Mouse (Mus musculus) CH12.LX (cell line): ENCODE results near the gene Neurl1a. TPM values are rescaled to one million over a fixed set of nuclear protein-coding genes. Genes with fewer than 3 reads are reported as not detected.

Source experiments
- DNase-seq: peaks from one replicate; pipeline ENCODE4 v3.0.0-alpha.2; 2013; ENCODE audit errors: extremely low read depth
- H3K27ac ChIP-seq: 2 replicates; pipeline ENCODE4 v1.5.1; 2012; ENCODE audit warnings: low read depth, mild to moderate bottlenecking, control low read depth, moderate library complexity; ENCODE audit not compliant: insufficient read depth
- H3K27me3 ChIP-seq: replicated peaks from 2 replicates; pipeline ENCODE3; 2012; ENCODE audit warnings: inconsistent platforms
- H3K36me3 ChIP-seq, 2 experiments: replicated peaks in 1 of 2; 2 replicates each; pipeline versions ENCODE3 to v1.6.1; 2012; ENCODE audit warnings: inconsistent platforms in 1 of 2, low read length in 1 of 2, mild to moderate bottlenecking in 1 of 2, mixed read lengths in 1 of 2, moderate library complexity in 1 of 2; ENCODE audit not compliant: control insufficient read depth in 1 of 2, insufficient read depth in 1 of 2
- H3K4me1 ChIP-seq, 2 experiments: 2 replicates each; pipeline ENCODE4 v1.6.1; 2012; ENCODE audit warnings: inconsistent platforms in 1 of 2, moderate library complexity in 1 of 2; ENCODE audit not compliant: insufficient read depth in 2 of 2, control insufficient read depth in 1 of 2
- H3K4me2 ChIP-seq: 2 replicates; pipeline ENCODE4 v1.6.1; 2012; ENCODE audit warnings: low read depth, mild to moderate bottlenecking, control low read depth; ENCODE audit not compliant: poor library complexity, insufficient read depth, severe bottlenecking
- H3K4me3 ChIP-seq, 3 experiments: fragments of 150-350 bp in 1 of 3; sonication (generic) in 1 of 3; replicated peaks in 1 of 3; 2 replicates each; pipeline versions ENCODE3 to v1.5.1; 2011 to 2012; ENCODE audit warnings: low read depth in 2 of 3, low read length in 2 of 3, mild to moderate bottlenecking in 2 of 3, moderate library complexity in 2 of 3, control low read depth in 1 of 3, improper control_type of control experiment in 1 of 3, inconsistent platforms in 1 of 3, mixed read lengths in 1 of 3; ENCODE audit not compliant: poor library complexity in 1 of 3
- H3K79me2 ChIP-seq: replicated peaks from 2 replicates; pipeline ENCODE4 v1.6.1; 2012; ENCODE audit warnings: mild to moderate bottlenecking, moderate library complexity; ENCODE audit not compliant: control insufficient read depth, poor library complexity, insufficient read depth, severe bottlenecking; ENCODE audit errors: extremely low read depth
- H3K9ac ChIP-seq: 2 replicates; pipeline ENCODE4 v1.6.1; 2012; ENCODE audit warnings: low read depth, mild to moderate bottlenecking, control low read depth, moderate library complexity; ENCODE audit not compliant: insufficient read depth
- H3K9me3 ChIP-seq: replicated peaks from 2 replicates; pipeline ENCODE3; 2012; ENCODE audit warnings: low read length, inconsistent platforms, mixed read lengths
- CHD1 ChIP-seq: IDR thresholded peaks from 2 replicates; pipeline ENCODE4 v1.6.1; 2012; ENCODE audit warnings: low read depth, low read length, improper control_type of control experiment, inconsistent platforms
- CHD2 ChIP-seq: IDR thresholded peaks from 2 replicates; pipeline ENCODE4 v1.6.1; 2011; ENCODE audit warnings: low read length, improper control_type of control experiment
- ETS1 ChIP-seq: conservative IDR thresholded peaks from 2 replicates; pipeline ENCODE4 v1.6.1; 2012; ENCODE audit warnings: low read depth, mild to moderate bottlenecking, inconsistent platforms, low read length, improper control_type of control experiment, moderate library complexity
- GABPA ChIP-seq: IDR thresholded peaks from 2 replicates; pipeline ENCODE4 v1.6.1; 2012; ENCODE audit warnings: low read depth, low read length, improper control_type of control experiment, inconsistent platforms; ENCODE audit not compliant: insufficient replicate concordance
- HCFC1 ChIP-seq: IDR thresholded peaks from 2 replicates; pipeline ENCODE4 v1.6.1; 2012; ENCODE audit warnings: low read depth, mild to moderate bottlenecking, inconsistent platforms, low read length, improper control_type of control experiment
- IRF4 ChIP-seq: IDR thresholded peaks from 2 replicates; pipeline ENCODE4 v1.6.1; 2014; ENCODE audit warnings: low read depth, mild to moderate bottlenecking, inconsistent platforms, low read length, improper control_type of control experiment
- MAX ChIP-seq: IDR thresholded peaks from 2 replicates; pipeline ENCODE4 v1.6.1; 2011; ENCODE audit warnings: low read length, improper control_type of control experiment
- MXI1 ChIP-seq: IDR thresholded peaks from 2 replicates; pipeline ENCODE4 v1.6.1; 2011; ENCODE audit warnings: mild to moderate bottlenecking, low read depth, low read length, improper control_type of control experiment
- MYC ChIP-seq: IDR thresholded peaks from 2 replicates; pipeline ENCODE4 v1.6.1; 2011; ENCODE audit warnings: low read depth, mild to moderate bottlenecking, improper control_type of control experiment, low read length
- NRF1 ChIP-seq: IDR thresholded peaks from 2 replicates; pipeline ENCODE4 v1.6.1; 2014; ENCODE audit warnings: low read depth, mild to moderate bottlenecking, inconsistent platforms, low read length, improper control_type of control experiment, moderate library complexity
- POLR2A ChIP-seq: IDR thresholded peaks from 2 replicates; pipeline ENCODE4 v1.6.1; 2011; ENCODE audit warnings: low read depth, mild to moderate bottlenecking, improper control_type of control experiment, low read length
- POLR2AphosphoS2 ChIP-seq: IDR thresholded peaks from 2 replicates; pipeline ENCODE4 v1.6.1; 2011; ENCODE audit warnings: low read depth, low read length, improper control_type of control experiment
- RCOR1 ChIP-seq: conservative IDR thresholded peaks from 2 replicates; pipeline ENCODE4 v1.6.1; 2012; ENCODE audit warnings: low read depth, mild to moderate bottlenecking, inconsistent platforms, low read length, improper control_type of control experiment
- SIN3A ChIP-seq: IDR thresholded peaks from 2 replicates; pipeline ENCODE4 v1.6.1; 2012; ENCODE audit warnings: low read length, improper control_type of control experiment, inconsistent platforms
- TCF12 ChIP-seq: IDR thresholded peaks from 2 replicates; pipeline ENCODE4 v1.6.1; 2014; ENCODE audit warnings: low read depth, mild to moderate bottlenecking, inconsistent platforms, low read length, improper control_type of control experiment
- ZC3H11A ChIP-seq: IDR thresholded peaks from 2 replicates; pipeline ENCODE4 v1.6.1; 2012; ENCODE audit warnings: low read depth, mild to moderate bottlenecking, inconsistent platforms, low read length, improper control_type of control experiment
- ZKSCAN1 ChIP-seq: IDR thresholded peaks from 2 replicates; pipeline ENCODE4 v1.6.1; 2012; ENCODE audit warnings: low read depth, inconsistent platforms, low read length, improper control_type of control experiment, borderline replicate concordance
- ZMIZ1 ChIP-seq: IDR thresholded peaks from 2 replicates; pipeline ENCODE4 v1.6.1; 2012; ENCODE audit warnings: low read depth, mild to moderate bottlenecking, inconsistent platforms, low read length, improper control_type of control experiment
- ZNF384 ChIP-seq: IDR thresholded peaks from 2 replicates; pipeline ENCODE4 v1.6.1; 2012; ENCODE audit warnings: low read depth, low read length, improper control_type of control experiment, inconsistent platforms
- dilution Hi-C: fragments of 300-500 bp; cut with MboI; formaldehyde crosslinking; loops from 2 replicates; pipeline ENCODE4 v1.14.3; 2020; ENCODE audit warnings: low sequenced_read_pairs; ENCODE audit not compliant: extremely low pct_unique_long_range_greater_than_20kb, extremely low pct_ligation_motif_present
- in situ Hi-C: fragments of 300-500 bp; cut with MboI; formaldehyde crosslinking; loops from 3 replicates; pipeline ENCODE4 v1.14.3; 2019; ENCODE audit warnings: low sequenced_read_pairs, low pct_ligation_motif_present, low pct_unique_long_range_greater_than_20kb, mixed read lengths
- polyA plus RNA-seq: library from polyadenylated mRNA; unstranded; fragments of >175 nt; gene quantifications from 2 replicates; pipeline ENCODE4 v1.2.1, GENCODE M21; 2012; ENCODE audit warnings: low read depth; ENCODE audit not compliant: insufficient read length
- total RNA-seq, 2 experiments: library from RNA; depleted of rRNA; stranded (reverse); fragments of 300-350 nt in 1 of 2; fragments of >200 nt in 1 of 2; gene quantifications; 2 replicates each; pipeline ENCODE4 v1.2.3; 2012 to 2014

The Neurl1a gene
- total and polyA plus RNA-seq, 3 experiments: 0.05 to 0.13 TPM; not detected in 1

- dilution Hi-C loops: no loop called here
These were observed 124.5 kb downstream of the Neurl1a start for GRCm38 (mm10) chr19:47303128-47303527.

GRCm38 (mm10) chr19:47304170-47304745 lies 125.6 kb downstream of the Neurl1a start:
- Histone ChIP-seq H3K36me3 (peaks cover 0 to 41% of the 10 kb centered on the region in 2 experiments), H3K4me2 (no peak overlapping the region), H3K27me3 (no peaks in the 10 kb centered on the region), H3K4me1 (no peaks in the 10 kb centered on the region)
- in situ Hi-C loops: no loop called here
- no peak for DNase-seq
- TF ChIP-seq POLR2AphosphoS2: no peak
- no peak for TF ChIP-seq MXI1
- TF ChIP-seq ZNF384: no peak
- TF ChIP-seq CHD2: no peak
- TF ChIP-seq SIN3A: no peak
- TF ChIP-seq GABPA: no peak
- no peak for TF ChIP-seq MYC
- TF ChIP-seq RCOR1: no peak
- TF ChIP-seq CHD1: no peak
- TF ChIP-seq ZMIZ1: no peak
- no peak for TF ChIP-seq MAX
- TF ChIP-seq, all 38 proteins: peak for 0
- dilution Hi-C loops: no loop called here
- Histone ChIP-seq H3K4me3 (no peak overlapping the region), H3K9ac (no peak overlapping the region), H3K79me2 (no peaks in the 10 kb centered on the region), H3K9me3 (no peaks in the 10 kb centered on the region), H3K27ac (no peak overlapping the region)

More at GRCm38 (mm10) chr19:47303128-47303527, 124.5 kb downstream of the Neurl1a start:
- Histone ChIP-seq H3K4me3 (no peak overlapping the region), H3K4me2 (no peak overlapping the region), H3K36me3 (peaks cover 0 to 43% of the 10 kb centered on the region in 2 experiments), H3K9me3 (no peaks in the 10 kb centered on the region), H3K27me3 (no peaks in the 10 kb centered on the region), H3K9ac (no peak overlapping the region), H3K27ac (no peak overlapping the region), H3K79me2 (no peaks in the 10 kb centered on the region), H3K4me1 (peaks cover 0 to 7% of the 10 kb centered on the region in 2 experiments; a peak in 2 of 4 replicates)
- DNase-seq: no peak
- TF ChIP-seq TCF12 (no peak), ETS1 (no peak), POLR2A (no peak), ZC3H11A (no peak), MAX (no peak), IRF4 (no peak), ZKSCAN1 (no peak), MXI1 (no peak), ZNF384 (no peak), HCFC1 (no peak), NRF1 (no peak)
- in situ Hi-C loops: no loop called here
